Mouse (Mus musculus): ENCODE results near the gene Phyhd1. TPM values are rescaled to one million over a fixed set of nuclear protein-coding genes. Genes with fewer than 3 reads are reported as not detected.
A peak's percentile ranks its signal among the peaks of the same experiment; 100 is the strongest.

Phyhd1 gene
- total and polyA plus RNA-seq, 3 experiments, result 0.66 to 27.5 (median 1.8) TPM

DNA sequence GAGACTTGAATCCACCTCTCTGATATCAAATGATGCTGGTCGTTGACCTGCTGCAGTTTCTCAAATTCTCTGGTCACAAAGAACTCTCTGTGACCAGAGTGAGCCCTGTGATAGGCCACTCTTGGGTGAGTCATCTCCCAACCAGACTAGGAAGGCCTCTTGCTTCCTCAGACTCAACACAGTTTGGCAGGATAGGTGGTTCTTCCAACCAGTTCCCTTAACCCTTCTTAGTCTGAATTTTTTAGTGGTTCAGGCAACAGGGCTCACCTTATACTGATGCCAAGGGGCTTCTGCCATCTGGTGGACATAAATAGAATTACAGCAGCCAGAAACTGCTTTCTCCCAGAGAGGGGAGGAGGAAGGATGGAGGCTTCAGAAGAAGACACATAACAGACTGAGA, 4.1 kb downstream of the Phyhd1 start:
- Histone ChIP-seq H3K4me1 (ENCODE audit: insufficient read depth, low read depth, low read length) (peaks cover 47% of the 10 kb centered on the region), H3K9me3 (replicated peaks) (no peaks in the 10 kb centered on the region), H3K36me3 (replicated peaks) (peaks cover 8% of the 10 kb centered on the region), H3K27me3 (ENCODE audit: insufficient read depth, low read length) (0 out of 2 replicates have a peak, but pooled peaks cover 2% of the 10 kb centered on the region), H3K4me3 (ENCODE audit: low read depth, low read length) (no peak overlapping the region)
- peak; percentile 90 for TF ChIP-seq CTCF (IDR thresholded peaks at IDR 0.05; ENCODE audit: low read depth, low read length)
- TF ChIP-seq TAL1 (conservative IDR thresholded peaks at IDR 0.05; ENCODE audit: low read depth, low read length), result no peak
- peak; percentile 54 for DNase-seq (ENCODE audit: low spot score)
- ATAC-seq (ENCODE audit: extremely low read depth, insufficient number of reproducible peaks, low FRiP score, poor library complexity, severe bottlenecking), result peak; percentile 45

- peaks cover 14% of the 10 kb centered on the region for H3K4me1 ChIP-seq (ENCODE audit: insufficient read depth, low read depth, low read length)
- TF ChIP-seq GATA1 (IDR thresholded peaks at IDR 0.05; ENCODE audit: borderline replicate concordance, low read length), result no peak
- no peak for TF ChIP-seq TAL1 (conservative IDR thresholded peaks at IDR 0.05; ENCODE audit: low read depth, low read length)
- no peak for TF ChIP-seq POLR2AphosphoS5 (IDR thresholded peaks at IDR 0.05; ENCODE audit: insufficient replicate concordance, low read depth, low read length)
- TF ChIP-seq CTCF (IDR thresholded peaks at IDR 0.05; ENCODE audit: low read depth, low read length), result no peak
- no peak for TF ChIP-seq GATA2 (IDR thresholded peaks at IDR 0.05; ENCODE audit: borderline replicate concordance, low read depth, low read length)
- H3K9me3 ChIP-seq (replicated peaks), result no peaks in the 10 kb centered on the region
- H3K4me3 ChIP-seq (ENCODE audit: low read depth, low read length), result no peak within 1 kb of the TSS
- DNase-seq (ENCODE audit: low spot score), result no peak
- peaks cover 2% of the 10 kb centered on the region; the same call in 1 of the 2 replicates for H3K27me3 ChIP-seq (ENCODE audit: insufficient read depth, low read length)
- peaks cover 44% of the 10 kb centered on the region for H3K36me3 ChIP-seq (replicated peaks)
- no peak for ATAC-seq (ENCODE audit: extremely low read depth, insufficient number of reproducible peaks, low FRiP score, poor library complexity, severe bottlenecking)
Measured at GRCm38 (mm10) chr2:30280743-30281142, 14.7 kb downstream of the Phyhd1 start, which contains the start of gene Gm28038. Gene Gm28038, plus strand, starts transcription at chr2:30281043.

DNA sequence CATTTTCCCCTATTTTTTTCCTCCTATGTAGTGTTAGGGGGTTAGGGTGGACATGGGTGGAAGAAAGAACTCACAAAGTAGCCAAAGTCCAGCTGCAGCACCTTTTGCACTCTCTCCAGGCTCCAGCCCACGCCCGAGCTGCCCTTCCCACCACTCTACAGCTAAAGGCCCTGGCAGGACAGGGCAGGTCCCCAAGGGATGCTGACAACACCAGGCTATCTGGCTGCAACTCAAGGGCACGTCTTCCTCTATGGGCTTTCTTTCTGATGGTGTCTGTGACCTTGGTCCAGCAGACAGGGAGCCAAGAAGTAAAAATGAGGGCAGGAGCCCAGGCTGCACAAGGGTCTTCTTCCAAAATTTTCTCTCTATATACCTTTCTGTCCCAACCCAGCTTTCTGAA, 15.6 kb downstream of the Phyhd1 start:
- peaks cover 44% of the 10 kb centered on the region for H3K36me3 ChIP-seq (replicated peaks)
- TF ChIP-seq GATA2 (IDR thresholded peaks at IDR 0.05; ENCODE audit: borderline replicate concordance, low read depth, low read length) (no peak), CTCF (IDR thresholded peaks at IDR 0.05; ENCODE audit: low read depth, low read length) (no peak), TAL1 (conservative IDR thresholded peaks at IDR 0.05; ENCODE audit: low read depth, low read length) (no peak), POLR2AphosphoS5 (IDR thresholded peaks at IDR 0.05; ENCODE audit: insufficient replicate concordance, low read depth, low read length) (no peak), GATA1 (IDR thresholded peaks at IDR 0.05; ENCODE audit: borderline replicate concordance, low read length) (no peak)
- H3K27me3 ChIP-seq (ENCODE audit: insufficient read depth, low read length), result peaks cover 2% of the 10 kb centered on the region; the same call in 1 of the 2 replicates
- H3K4me1 ChIP-seq (ENCODE audit: insufficient read depth, low read depth, low read length), result peaks cover 17% of the 10 kb centered on the region
- H3K4me3 ChIP-seq (ENCODE audit: low read depth, low read length), result no peak overlapping the region
- ATAC-seq (ENCODE audit: extremely low read depth, insufficient number of reproducible peaks, low FRiP score, poor library complexity, severe bottlenecking) (no peak), DNase-seq (ENCODE audit: low spot score) (no peak)
- H3K9me3 ChIP-seq (replicated peaks), result no peaks in the 10 kb centered on the region

DNA sequence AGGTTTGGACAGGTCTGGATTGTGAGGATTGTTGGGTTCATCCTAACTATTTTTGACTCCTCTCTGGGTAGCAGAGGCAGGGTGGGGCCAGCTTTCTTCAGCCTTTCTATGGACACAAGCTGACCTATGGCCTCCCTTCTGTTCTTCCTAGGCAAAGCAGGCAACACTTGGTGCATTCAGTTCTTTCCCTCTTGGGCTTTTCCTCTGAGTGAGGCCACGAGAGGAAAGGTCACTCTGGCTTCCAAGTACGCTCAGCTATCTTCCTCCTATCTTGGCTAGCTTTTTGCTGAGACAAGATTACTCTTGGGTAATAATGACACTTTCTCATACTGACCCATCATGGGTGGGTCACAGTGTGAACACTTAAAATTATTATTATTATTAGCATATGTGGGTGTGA, 17.2 kb downstream of the Phyhd1 start:
- no peaks in the 10 kb centered on the region for H3K27me3 ChIP-seq (ENCODE audit: insufficient read depth, low read length)
- ATAC-seq (ENCODE audit: extremely low read depth, insufficient number of reproducible peaks, low FRiP score, poor library complexity, severe bottlenecking), result no peak
- peaks cover 29% of the 10 kb centered on the region for H3K4me1 ChIP-seq (ENCODE audit: insufficient read depth, low read depth, low read length)
- no peak overlapping the region for H3K4me3 ChIP-seq (ENCODE audit: low read depth, low read length)
- TF ChIP-seq TAL1 (conservative IDR thresholded peaks at IDR 0.05; ENCODE audit: low read depth, low read length), result no peak
- TF ChIP-seq CTCF (IDR thresholded peaks at IDR 0.05; ENCODE audit: low read depth, low read length), result no peak
- no peak for DNase-seq (ENCODE audit: low spot score)
- H3K9me3 ChIP-seq (replicated peaks), result no peaks in the 10 kb centered on the region
- H3K36me3 ChIP-seq (replicated peaks), result peaks cover 44% of the 10 kb centered on the region

GRCm38 (mm10) chr2:30285004-30285403, 19.0 kb downstream of the Phyhd1 start:
- Histone ChIP-seq H3K9me3 (replicated peaks) (no peaks in the 10 kb centered on the region), H3K36me3 (replicated peaks) (peaks cover 54% of the 10 kb centered on the region), H3K4me3 (ENCODE audit: low read depth, low read length) (peak overlapping the region; percentile 80; the same call in 1 of the 2 replicates), H3K27me3 (ENCODE audit: insufficient read depth, low read length) (no peaks in the 10 kb centered on the region), H3K4me1 (ENCODE audit: insufficient read depth, low read depth, low read length) (peaks cover 34% of the 10 kb centered on the region)
- TF ChIP-seq GATA1 (IDR thresholded peaks at IDR 0.05; ENCODE audit: borderline replicate concordance, low read length) (no peak), POLR2AphosphoS5 (IDR thresholded peaks at IDR 0.05; ENCODE audit: insufficient replicate concordance, low read depth, low read length) (no peak), TAL1 (conservative IDR thresholded peaks at IDR 0.05; ENCODE audit: low read depth, low read length) (no peak), CTCF (IDR thresholded peaks at IDR 0.05; ENCODE audit: low read depth, low read length) (no peak), GATA2 (IDR thresholded peaks at IDR 0.05; ENCODE audit: borderline replicate concordance, low read depth, low read length) (no peak)
- ATAC-seq (ENCODE audit: extremely low read depth, insufficient number of reproducible peaks, low FRiP score, poor library complexity, severe bottlenecking), result no peak
- no peak for DNase-seq (ENCODE audit: low spot score)

DNA sequence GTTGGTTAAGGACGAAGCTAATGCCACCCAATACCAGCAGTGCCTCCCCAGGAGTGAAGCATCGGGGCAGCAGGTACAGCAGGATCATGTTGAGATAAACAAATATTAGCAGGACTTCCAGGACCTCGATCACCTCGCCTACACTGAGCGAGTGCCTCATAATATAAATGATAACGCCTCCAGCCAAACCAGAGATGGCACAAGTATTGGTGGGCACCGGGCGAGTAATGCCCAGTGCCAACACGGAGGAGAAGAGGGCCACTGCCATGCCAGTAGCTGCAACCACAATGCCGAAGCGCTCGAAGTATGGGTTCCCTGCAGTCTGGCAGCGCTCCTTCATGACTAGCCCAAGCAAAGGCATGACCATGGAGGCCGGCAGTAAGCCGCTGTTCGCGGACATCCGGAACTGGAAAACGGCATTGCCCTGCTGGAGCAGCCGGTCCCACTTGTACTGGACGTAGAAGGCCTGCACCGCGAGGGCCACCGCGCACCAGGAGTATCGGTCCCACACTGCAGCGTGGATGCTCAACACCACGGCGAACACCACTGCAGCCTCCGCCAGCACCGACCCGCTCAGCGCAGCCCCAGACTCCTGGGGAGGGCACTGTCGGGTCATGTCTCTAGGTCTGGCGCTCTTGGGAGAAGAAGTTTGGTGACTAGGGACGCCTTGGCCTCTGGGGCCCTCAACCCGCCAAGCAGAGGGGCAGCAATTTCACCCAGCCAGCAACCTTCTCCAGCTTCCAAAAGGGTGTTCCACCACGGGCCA, 19.6 kb downstream of the Phyhd1 start:
- Histone ChIP-seq H3K27me3 (ENCODE audit: insufficient read depth, low read length) (no peaks in the 10 kb centered on the region), H3K36me3 (replicated peaks) (peaks cover 56% of the 10 kb centered on the region), H3K4me3 (ENCODE audit: low read depth, low read length) (peak overlapping the region; percentile 80), H3K9me3 (replicated peaks) (no peaks in the 10 kb centered on the region), H3K4me1 (ENCODE audit: insufficient read depth, low read depth, low read length) (peaks cover 38% of the 10 kb centered on the region)
- DNase-seq (ENCODE audit: low spot score), result no peak
- no peak for TF ChIP-seq CTCF (IDR thresholded peaks at IDR 0.05; ENCODE audit: low read depth, low read length)
- TF ChIP-seq POLR2AphosphoS5 (IDR thresholded peaks at IDR 0.05; ENCODE audit: insufficient replicate concordance, low read depth, low read length), result no peak
- no peak for TF ChIP-seq GATA2 (IDR thresholded peaks at IDR 0.05; ENCODE audit: borderline replicate concordance, low read depth, low read length)
- TF ChIP-seq TAL1 (conservative IDR thresholded peaks at IDR 0.05; ENCODE audit: low read depth, low read length), result no peak
- TF ChIP-seq GATA1 (IDR thresholded peaks at IDR 0.05; ENCODE audit: borderline replicate concordance, low read length), result no peak
- ATAC-seq (ENCODE audit: extremely low read depth, insufficient number of reproducible peaks, low FRiP score, poor library complexity, severe bottlenecking), result no peak

All from G1E (cell line).